In genomic region chr9:120114789-120115151, GRCm38 (mm10) we compare ENCODE assay signal across 20 mouse cellular contexts. TPM values are rescaled to one million over a fixed set of nuclear protein-coding genes. Genes with fewer than 3 reads are reported as not detected.
DNase-seq lines count a peak whose midpoint lies in the region; ATAC-seq lines count a peak whose summit lies in the region.
"Had no signal": no experiment of that assay in that cellular context is flagged by ENCODE, and none has a peak within 500 bp of the region (broad histone marks: within the 10 kb centered on the region; RNA-seq: fewer than 3 reads in every experiment).

No protein-coding gene starts in this region.

- H3K4me1 ChIP-seq in limb, embryonic 12.5 days (replicated peaks), result peaks cover 6% of the 10 kb centered on the region
- H3K4me1 ChIP-seq in limb, embryonic 10.5 days, result peaks cover 5% of the 10 kb centered on the region
- H3K4me1 ChIP-seq in limb, embryonic 13.5 days, result peaks cover 7% of the 10 kb centered on the region; the same call in 1 of the 2 replicates
- H3K4me1 ChIP-seq in kidney, embryonic 16.5 days (ENCODE audit: insufficient read depth, low read length), result peaks cover 6% of the 10 kb centered on the region

- no peak for DNase-seq in limb, embryonic 10.5 days (ENCODE audit: low spot score)
- peak; percentile 72 for DNase-seq in c-Kit-positive CD71-positive TER-119-positive erythroid progenitor cells, embryonic 14.5 days (ENCODE audit: low spot score)
- no peak for DNase-seq in right cerebral cortex, adult 2 months (ENCODE audit: low spot score in 2 of 2)
- DNase-seq: cerebellum, adult 18-20 months; gastrocnemius, postnatal 25 days; layer of hippocampus, adult 9-11 months; left cerebral cortex, postnatal 4 days; right cerebral cortex, adult 18-20 months; thymus, postnatal 25 days had no signal

- H3K9ac ChIP-seq in limb, embryonic 12.5 days (replicated peaks), result 0 out of 2 replicates have a peak overlapping the region, but pooled peaks have one; percentile 8
- 0 out of 2 replicates have a peak overlapping the region, but pooled peaks have one; percentile 4 for H3K9ac ChIP-seq in limb, embryonic 13.5 days
- no peak overlapping the region for H3K9ac ChIP-seq in kidney, embryonic 16.5 days (replicated peaks; ENCODE audit: low read length)
- H3K9ac ChIP-seq: heart, embryonic 15.5 days; kidney, embryonic 15.5 days; midbrain, embryonic 15.5 days had no signal

- H3K4me3 ChIP-seq in limb, embryonic 12.5 days (replicated peaks), result no peak overlapping the region
- no peak overlapping the region for H3K4me3 ChIP-seq in limb, embryonic 10.5 days
- H3K4me3 ChIP-seq in limb, embryonic 13.5 days, result no peak overlapping the region
- H3K4me3 ChIP-seq in kidney, embryonic 16.5 days (ENCODE audit: low read length), result no peak overlapping the region
- H3K4me3 ChIP-seq: heart, embryonic 15.5 days; kidney, embryonic 15.5 days; midbrain, embryonic 15.5 days had no signal

- ATAC-seq in limb, embryonic 12.5 days (ENCODE audit: insufficient number of reproducible peaks, insufficient read depth, low FRiP score, low TSS enrichment, low read depth), result no peak
- ATAC-seq in limb, embryonic 13.5 days (ENCODE audit: low FRiP score, low read depth), result no peak
- ATAC-seq in megakaryocyte-erythroid progenitor cell, adult 5-6 weeks (replicated peaks; ENCODE audit: low FRiP score, low TSS enrichment, poor library complexity, severe bottlenecking), result peak; percentile 4; the same call in 1 of the 2 replicates
- no peak for ATAC-seq in kidney, embryonic 16.5 days (ENCODE audit: low FRiP score, low TSS enrichment)
- ATAC-seq: activated CD4-positive, CD25-positive, alpha-beta regulatory T cell, adult 4 months; CD4-positive, CD25-positive, alpha-beta regulatory T cell, adult 4 months; inflammation-experienced regulatory T-cells, adult 6 months; midbrain, embryonic 15.5 days had no signal

- WGBS in limb, embryonic 12.5 days, result 91% methylated on average over 2 of the region's 2 CpGs
- WGBS in limb, embryonic 10.5 days, result 87% methylated on average over 2 of the region's 2 CpGs
- WGBS in limb, embryonic 13.5 days, result 91% methylated on average over 2 of the region's 2 CpGs
- WGBS in kidney, embryonic 16.5 days, result 86% methylated on average over 2 of the region's 2 CpGs

- no peaks in the 10 kb centered on the region for H3K9me3 ChIP-seq in limb, embryonic 12.5 days
- no peaks in the 10 kb centered on the region for H3K9me3 ChIP-seq in limb, embryonic 10.5 days (replicated peaks)
- H3K9me3 ChIP-seq in limb, embryonic 13.5 days, result no peaks in the 10 kb centered on the region
- no peaks in the 10 kb centered on the region for H3K9me3 ChIP-seq in kidney, embryonic 16.5 days (ENCODE audit: low read length)
- H3K9me3 ChIP-seq: heart, embryonic 15.5 days; kidney, embryonic 15.5 days; midbrain, embryonic 15.5 days had no signal

- no peaks in the 10 kb centered on the region for H3K27me3 ChIP-seq in limb, embryonic 12.5 days
- H3K27me3 ChIP-seq in limb, embryonic 10.5 days (ENCODE audit: low read depth, poor library complexity, severe bottlenecking), result no peaks in the 10 kb centered on the region
- H3K27me3 ChIP-seq in limb, embryonic 13.5 days, result no peaks in the 10 kb centered on the region
- no peaks in the 10 kb centered on the region for H3K27me3 ChIP-seq in kidney, embryonic 16.5 days (ENCODE audit: insufficient read depth, low read length)
- H3K27me3 ChIP-seq: heart, embryonic 15.5 days; kidney, embryonic 15.5 days; midbrain, embryonic 15.5 days had no signal

- no peak overlapping the region for H3K4me2 ChIP-seq in limb, embryonic 12.5 days
- no peak overlapping the region for H3K4me2 ChIP-seq in limb, embryonic 13.5 days (replicated peaks)
- no peak overlapping the region for H3K4me2 ChIP-seq in kidney, embryonic 16.5 days (replicated peaks; ENCODE audit: low read depth, low read length)
- H3K4me2 ChIP-seq: heart, embryonic 15.5 days; kidney, embryonic 15.5 days; midbrain, embryonic 15.5 days had no signal

- H3K27ac ChIP-seq in limb, embryonic 12.5 days, result no peak overlapping the region
- H3K27ac ChIP-seq in limb, embryonic 10.5 days, result no peak overlapping the region
- H3K27ac ChIP-seq in limb, embryonic 13.5 days, result no peak overlapping the region
- H3K27ac ChIP-seq in kidney, embryonic 16.5 days (ENCODE audit: low read length), result no peak overlapping the region
- H3K27ac ChIP-seq: heart, embryonic 15.5 days; kidney, embryonic 15.5 days; midbrain, embryonic 15.5 days had no signal

- peaks cover 33% of the 10 kb centered on the region; the same call in 1 of the 2 replicates for H3K36me3 ChIP-seq in limb, embryonic 12.5 days
- peaks cover 27% of the 10 kb centered on the region for H3K36me3 ChIP-seq in limb, embryonic 10.5 days
- H3K36me3 ChIP-seq in limb, embryonic 13.5 days, result peaks cover 32% of the 10 kb centered on the region
- peaks cover 13% of the 10 kb centered on the region; the same call in 1 of the 2 replicates for H3K36me3 ChIP-seq in kidney, embryonic 16.5 days (ENCODE audit: insufficient read depth, low read length)

RNA-seq across cellular contexts. Expression of gene Slc25a38, which starts 4.6 kb away (rescaled TPM):
- 34.1 and 37.1 TPM in 2 replicates for polyA plus RNA-seq in limb, embryonic 12.5 days (2016; fragmentation: Nextera tagmentation; extraction: Ambion mirVana)
- 46.7 and 47.0 TPM in 2 replicates for polyA plus RNA-seq in limb, embryonic 10.5 days (2016; fragmentation: Nextera tagmentation; extraction: Ambion mirVana)
- polyA plus RNA-seq in limb, embryonic 13.5 days (2015; fragmentation: Nextera tagmentation; extraction: Ambion mirVana), result 34.0 and 37.3 TPM in 2 replicates
- total RNA-seq in megakaryocyte-erythroid progenitor cell, adult 5-6 weeks (2014; fragmentation: Nextera tagmentation), result 80.7 and 95.7 TPM in 2 replicates
- total RNA-seq in megakaryocyte-erythroid progenitor cell, adult 5-6 weeks (2017), result 57.5 and 88.7 TPM in 2 replicates
- polyA plus RNA-seq in kidney, embryonic 16.5 days (2015; fragmentation: Nextera tagmentation; extraction: Ambion mirVana), result 36.3 and 37.0 TPM in 2 replicates

RNA-seq across cellular contexts. Expression of gene Rpsa, which starts 12.7 kb away (rescaled TPM):
- 1,149 and 1,159 TPM in 2 replicates for polyA plus RNA-seq in limb, embryonic 12.5 days (2016; fragmentation: Nextera tagmentation; extraction: Ambion mirVana)
- 1,497 and 1,677 TPM in 2 replicates for polyA plus RNA-seq in limb, embryonic 10.5 days (2016; fragmentation: Nextera tagmentation; extraction: Ambion mirVana)
- 1,301 and 1,325 TPM in 2 replicates for polyA plus RNA-seq in limb, embryonic 13.5 days (2015; fragmentation: Nextera tagmentation; extraction: Ambion mirVana)
- 3,355 and 3,656 TPM in 2 replicates for total RNA-seq in megakaryocyte-erythroid progenitor cell, adult 5-6 weeks (2014; fragmentation: Nextera tagmentation)
- total RNA-seq in megakaryocyte-erythroid progenitor cell, adult 5-6 weeks (2017), result 5,426 and 6,681 TPM in 2 replicates
- polyA plus RNA-seq in kidney, embryonic 16.5 days (2015; fragmentation: Nextera tagmentation; extraction: Ambion mirVana), result 1,478 and 1,498 TPM in 2 replicates

RNA-seq across cellular contexts. Expression of gene Ccr8, which starts 22.9 kb away (rescaled TPM):
- polyA plus RNA-seq in limb, embryonic 12.5 days (2016; fragmentation: Nextera tagmentation; extraction: Ambion mirVana), result not detected in 2 replicates
- polyA plus RNA-seq in limb, embryonic 10.5 days (2016; fragmentation: Nextera tagmentation; extraction: Ambion mirVana), result not detected in 2 replicates
- polyA plus RNA-seq in limb, embryonic 13.5 days (2015; fragmentation: Nextera tagmentation; extraction: Ambion mirVana), result 0.76 and 0.97 TPM in 2 replicates
- total RNA-seq in megakaryocyte-erythroid progenitor cell, adult 5-6 weeks (2014; fragmentation: Nextera tagmentation), result not detected in 2 replicates
- not detected in 2 replicates for total RNA-seq in megakaryocyte-erythroid progenitor cell, adult 5-6 weeks (2017)
- polyA plus RNA-seq in kidney, embryonic 16.5 days (2015; fragmentation: Nextera tagmentation; extraction: Ambion mirVana), result not detected in 2 replicates
- total RNA-seq: gastrocnemius, postnatal 25 days; left cerebral cortex, postnatal 4 days had no signal
- polyA plus RNA-seq: kidney, embryonic 15.5 days; midbrain, embryonic 15.5 days; neural tube, embryonic 11.5 days had no signal

RNA-seq across cellular contexts. Expression of gene Mobp, which starts 34.7 kb away (rescaled TPM):
- polyA plus RNA-seq in limb, embryonic 12.5 days (2016; fragmentation: Nextera tagmentation; extraction: Ambion mirVana), result not detected in 2 replicates
- not detected in 2 replicates for polyA plus RNA-seq in limb, embryonic 10.5 days (2016; fragmentation: Nextera tagmentation; extraction: Ambion mirVana)
- not detected in 2 replicates for polyA plus RNA-seq in limb, embryonic 13.5 days (2015; fragmentation: Nextera tagmentation; extraction: Ambion mirVana)
- total RNA-seq in megakaryocyte-erythroid progenitor cell, adult 5-6 weeks (2014; fragmentation: Nextera tagmentation), result not detected in 2 replicates
- not detected in 2 replicates for total RNA-seq in megakaryocyte-erythroid progenitor cell, adult 5-6 weeks (2017)
- not detected in 2 replicates for polyA plus RNA-seq in kidney, embryonic 16.5 days (2015; fragmentation: Nextera tagmentation; extraction: Ambion mirVana)
- total RNA-seq: gastrocnemius, postnatal 25 days had no signal
- polyA plus RNA-seq: activated CD4-positive, CD25-positive, alpha-beta regulatory T cell, adult 4 months; kidney, embryonic 15.5 days; midbrain, embryonic 15.5 days; neural tube, embryonic 11.5 days had no signal

RNA-seq across cellular contexts. Expression of gene Cx3cr1, which starts 45.1 kb away (rescaled TPM):
- 5.1 and 5.9 TPM in 2 replicates for polyA plus RNA-seq in limb, embryonic 12.5 days (2016; fragmentation: Nextera tagmentation; extraction: Ambion mirVana)
- polyA plus RNA-seq in limb, embryonic 10.5 days (2016; fragmentation: Nextera tagmentation; extraction: Ambion mirVana), result 2.5 and 4.0 TPM in 2 replicates
- 10.2 and 11.0 TPM in 2 replicates for polyA plus RNA-seq in limb, embryonic 13.5 days (2015; fragmentation: Nextera tagmentation; extraction: Ambion mirVana)
- total RNA-seq in megakaryocyte-erythroid progenitor cell, adult 5-6 weeks (2014; fragmentation: Nextera tagmentation), result 0.17 TPM in 1 of 2 replicates, not detected in the other
- 1.4 and 2.1 TPM in 2 replicates for total RNA-seq in megakaryocyte-erythroid progenitor cell, adult 5-6 weeks (2017)
- 5.3 and 7.9 TPM in 2 replicates for polyA plus RNA-seq in kidney, embryonic 16.5 days (2015; fragmentation: Nextera tagmentation; extraction: Ambion mirVana)
